Mouse (Mus musculus) midbrain, embryonic 15.5 days (tissue): ENCODE measurements around the gene H2-T24. TPM values are rescaled to one million over a fixed set of nuclear protein-coding genes. Genes with fewer than 3 reads are reported as not detected.
A peak's percentile ranks its signal among the peaks of the same experiment; 100 is the strongest.
"Not testable (repeated sequence)": the region's sequence is repeated elsewhere in the genome, so short reads cannot be mapped to it uniquely, and the experiment has no call there.

Experiments used
- ATAC-seq: fragments of 200-750 bp; cut with Nextera tagmentation; replicated peaks from 2 replicates; pipeline ENCODE4 v1.8.0; 2017; ENCODE audit warnings: moderate TSS enrichment
- H3K27ac ChIP-seq: fragments of 300-500 bp; sonication (generic); 2 replicates; pipeline ENCODE4 v1.5.1; 2015; ENCODE audit warnings: mild to moderate bottlenecking, inconsistent platforms
- H3K27me3 ChIP-seq: fragments of 300-500 bp; sonication (generic); replicated peaks from 2 replicates; pipeline ENCODE4 v1.6.1; 2015; ENCODE audit warnings: inconsistent platforms
- H3K36me3 ChIP-seq: fragments of 300-500 bp; sonication (generic); replicated peaks from 2 replicates; pipeline ENCODE4 v1.6.1; 2015; ENCODE audit warnings: inconsistent platforms
- H3K4me1 ChIP-seq: fragments of 300-500 bp; sonication (generic); 2 replicates; pipeline ENCODE4 v1.6.1; 2015; ENCODE audit warnings: inconsistent platforms
- H3K4me2 ChIP-seq: fragments of 300-500 bp; sonication (generic); 2 replicates; pipeline ENCODE4 v1.6.1; 2015; ENCODE audit warnings: inconsistent platforms, mild to moderate bottlenecking, moderate library complexity
- H3K4me3 ChIP-seq: fragments of 300-500 bp; sonication (generic); 2 replicates; pipeline ENCODE4 v1.5.1; 2015; ENCODE audit warnings: mild to moderate bottlenecking, inconsistent platforms
- H3K9ac ChIP-seq: fragments of 300-500 bp; sonication (generic); 2 replicates; pipeline ENCODE4 v1.6.1; 2015; ENCODE audit warnings: mild to moderate bottlenecking, inconsistent platforms
- H3K9me3 ChIP-seq: fragments of 300-500 bp; sonication (generic); 2 replicates; pipeline ENCODE4 v1.6.1; 2016; ENCODE audit warnings: inconsistent platforms
- WGBS: fragments of 180-500 bp; shearing (Covaris S2); methylation state at CpG from one replicate; pipeline ENCODE4 v1.1.7; 2015; ENCODE audit warnings: mixed read lengths; 5-methylcytosine and 5-hydroxymethylcytosine counted together
- polyA plus RNA-seq: library from polyadenylated mRNA; unstranded; fragments of >200 nt; fragmentation: Nextera tagmentation; extraction: Ambion mirVana; gene quantifications from 2 replicates; pipeline ENCODE4 v1.2.1, GENCODE M21; 2015

The H2-T24 gene
- 8.4 and 10.0 TPM in 2 replicates for polyA plus RNA-seq

DNA sequence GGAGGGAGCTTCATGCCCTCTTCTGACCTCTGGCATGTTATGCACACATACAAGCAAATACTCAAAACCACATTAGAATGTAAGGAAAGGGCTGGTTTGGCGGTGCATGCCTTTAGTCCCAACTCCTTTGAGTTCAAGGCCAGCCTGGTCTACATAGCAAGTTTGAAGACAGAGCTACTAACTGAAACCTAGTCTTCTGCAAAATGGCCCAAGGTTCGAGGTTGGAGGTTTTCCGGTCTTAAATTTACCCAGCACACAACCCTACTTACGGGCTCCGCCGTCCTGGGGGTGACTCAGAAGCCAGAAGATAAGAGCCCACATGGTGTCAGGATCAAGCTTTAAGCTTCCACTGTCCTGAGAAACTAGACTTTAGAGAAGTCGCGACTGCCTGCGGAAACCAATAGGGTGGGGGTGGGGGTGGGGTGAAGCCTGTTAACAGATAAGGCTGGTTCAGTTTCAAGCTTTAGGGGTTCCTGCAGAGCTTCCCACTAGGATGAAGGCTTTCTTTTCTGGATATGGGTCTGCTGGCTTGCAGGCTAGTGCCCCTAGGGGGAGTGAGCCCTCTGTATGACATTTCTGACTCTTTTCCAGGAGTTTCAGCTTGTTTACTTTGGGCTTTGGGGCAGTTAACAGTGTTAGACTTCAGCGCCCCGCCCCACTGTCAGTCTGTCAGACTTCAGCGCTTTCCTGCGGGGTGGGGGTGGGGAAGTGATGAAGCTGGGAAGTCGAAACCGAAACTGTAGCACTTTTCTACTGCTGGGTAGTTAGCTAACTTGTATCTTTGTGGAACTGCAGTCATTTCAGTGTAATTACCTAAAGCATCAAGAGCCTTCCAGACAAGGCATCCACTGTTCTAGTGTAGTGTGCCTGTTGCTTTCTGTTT, at the start of gene H2-T24:
Gene H2-T24 (minus strand): TSS at position 370 of the 883 bp plus-strand sequence.
- H3K9ac ChIP-seq: no peak within 1 kb of the TSS
- H3K27me3 ChIP-seq: no peaks in the 10 kb centered on the region
- no peak within 1 kb of the TSS for H3K4me3 ChIP-seq
- H3K4me2 ChIP-seq: no peak within 1 kb of the TSS; the same call in 1 of the 2 replicates
- H3K9me3 ChIP-seq: no peaks in the 10 kb centered on the region
- WGBS: 39% methylated on average over 15 of the region's 15 CpGs
- H3K36me3 ChIP-seq: 0 out of 2 replicates have a peak, but pooled peaks cover 5% of the 10 kb centered on the region
- no peak within 1 kb of the TSS for H3K27ac ChIP-seq
- no peak for ATAC-seq
- H3K4me1 ChIP-seq: no peaks in the 10 kb centered on the region

GRCm38 (mm10) chr17:36060829-36061228, 40.5 kb upstream of the H2-T24 start:
- WGBS: 34% methylated on average over 2 of the region's 2 CpGs

GRCm38 (mm10) chr17:36058362-36058761, 38.0 kb upstream of the H2-T24 start, which contains the start of gene Gm11127:
TSS of gene Gm11127 (minus strand) at chr17:36058371.
- H3K27ac ChIP-seq: not testable (repeated sequence)

More at GRCm38 (mm10) chr17:36060829-36061228, 40.5 kb upstream of the H2-T24 start:
- no peak overlapping the region for H3K4me2 ChIP-seq
- no peak overlapping the region for H3K4me3 ChIP-seq
- no peaks in the 10 kb centered on the region for H3K36me3 ChIP-seq
- H3K9me3 ChIP-seq: no peaks in the 10 kb centered on the region
- no peaks in the 10 kb centered on the region for H3K4me1 ChIP-seq
- H3K9ac ChIP-seq: no peak overlapping the region
- no peaks in the 10 kb centered on the region for H3K27me3 ChIP-seq
- no peak overlapping the region for H3K27ac ChIP-seq
- no peak for ATAC-seq

DNA sequence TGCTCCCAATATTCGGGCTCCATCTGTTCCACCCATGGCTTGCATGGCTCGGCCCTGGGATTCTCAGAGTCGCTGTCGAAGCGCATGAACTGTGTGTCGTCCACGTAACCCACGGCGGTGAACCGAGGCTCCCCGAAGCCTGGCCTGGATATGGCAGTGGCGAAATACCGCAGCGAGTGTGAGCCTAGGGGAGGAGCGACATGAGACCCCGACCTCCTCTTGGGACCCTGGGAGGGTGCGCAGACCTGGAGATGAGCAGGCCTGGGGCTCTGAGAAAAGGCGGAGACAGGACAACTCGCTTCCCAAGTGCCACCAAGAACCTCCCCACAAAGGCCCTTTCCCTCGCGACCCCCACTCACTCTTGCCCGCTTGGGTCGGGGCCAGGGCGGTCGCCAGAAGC, 37.6 kb upstream of the H2-T24 start:
- not testable (repeated sequence) for H3K4me1 ChIP-seq, H3K9me3 ChIP-seq, H3K27me3 ChIP-seq, H3K36me3 ChIP-seq, H3K9ac ChIP-seq, H3K27ac ChIP-seq, H3K4me3 ChIP-seq, ATAC-seq, H3K4me2 ChIP-seq
- 91% methylated on average over 25 of the region's 25 CpGs for WGBS

More at GRCm38 (mm10) chr17:36058362-36058761, 38.0 kb upstream of the H2-T24 start, which contains the start of gene Gm11127:
- ATAC-seq, H3K4me1 ChIP-seq, H3K4me3 ChIP-seq, H3K9me3 ChIP-seq, H3K36me3 ChIP-seq, H3K4me2 ChIP-seq, H3K27me3 ChIP-seq, H3K9ac ChIP-seq: not testable (repeated sequence)
- WGBS: 71% methylated on average over 1 of the region's 1 CpGs

DNA sequence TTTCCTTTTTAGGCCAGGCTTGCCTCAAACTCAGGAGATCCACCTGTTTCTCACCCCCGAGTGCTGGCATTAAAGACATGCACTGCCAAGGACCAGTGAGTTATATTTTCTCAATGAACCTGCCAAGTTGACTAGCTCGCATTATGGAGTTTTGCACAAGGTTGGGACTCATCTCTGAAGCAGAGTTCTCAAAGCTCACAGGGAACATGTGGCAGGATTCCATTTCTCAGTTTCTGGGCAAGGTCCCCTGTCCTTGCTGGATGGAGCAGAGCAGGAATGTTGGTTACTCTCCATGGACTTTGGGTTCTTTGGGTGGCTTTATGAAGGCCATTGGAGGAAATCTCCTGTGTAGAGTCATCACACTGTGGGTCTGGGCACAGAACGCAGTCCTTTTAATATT, 22.9 kb upstream of the H2-T24 start:
- no peaks in the 10 kb centered on the region for H3K36me3 ChIP-seq
- no peak overlapping the region for H3K9ac ChIP-seq
- no peaks in the 10 kb centered on the region for H3K9me3 ChIP-seq
- H3K4me3 ChIP-seq: no peak overlapping the region
- ATAC-seq: no peak
- 91% methylated on average over 3 of the region's 3 CpGs for WGBS
- H3K27ac ChIP-seq: no peak overlapping the region
- H3K4me1 ChIP-seq: peaks cover 5% of the 10 kb centered on the region
- H3K27me3 ChIP-seq: peaks cover 4% of the 10 kb centered on the region; the same call in 1 of the 2 replicates
- peak overlapping the region; percentile 61 for H3K4me2 ChIP-seq

- not testable (repeated sequence) for H3K4me1 ChIP-seq, H3K9me3 ChIP-seq, H3K27ac ChIP-seq, H3K36me3 ChIP-seq, H3K27me3 ChIP-seq
- ATAC-seq: peak; percentile 95
- Histone ChIP-seq H3K4me3 (peak within 1 kb of the TSS; percentile 38), H3K4me2 (peak within 1 kb of the TSS; percentile 61), H3K9ac (peak within 1 kb of the TSS; percentile 37; the same call in 1 of the 2 replicates)
- under 1% methylated on average over 12 of the region's 12 CpGs for WGBS
Observed at GRCm38 (mm10) chr17:36042610-36043169, 22.3 kb upstream of the H2-T24 start, which contains the start of the genes H2-T22 and Gm6034. TSS of gene H2-T22 (minus strand) at chr17:36042747. TSS of gene Gm6034 (plus strand) at chr17:36042961.

GRCm38 (mm10) chr17:36042055-36042454, 21.7 kb upstream of the H2-T24 start:
- 2% methylated on average over 16 of the region's 19 CpGs for WGBS
- Histone ChIP-seq H3K4me2 (peak overlapping the region; percentile 61), H3K9ac (peak overlapping the region; percentile 37; the same call in 1 of the 2 replicates), H3K4me3 (peak overlapping the region; percentile 38)
- peak; percentile 72 for ATAC-seq
- H3K4me1 ChIP-seq, H3K27ac ChIP-seq, H3K9me3 ChIP-seq, H3K27me3 ChIP-seq, H3K36me3 ChIP-seq: not testable (repeated sequence)

DNA sequence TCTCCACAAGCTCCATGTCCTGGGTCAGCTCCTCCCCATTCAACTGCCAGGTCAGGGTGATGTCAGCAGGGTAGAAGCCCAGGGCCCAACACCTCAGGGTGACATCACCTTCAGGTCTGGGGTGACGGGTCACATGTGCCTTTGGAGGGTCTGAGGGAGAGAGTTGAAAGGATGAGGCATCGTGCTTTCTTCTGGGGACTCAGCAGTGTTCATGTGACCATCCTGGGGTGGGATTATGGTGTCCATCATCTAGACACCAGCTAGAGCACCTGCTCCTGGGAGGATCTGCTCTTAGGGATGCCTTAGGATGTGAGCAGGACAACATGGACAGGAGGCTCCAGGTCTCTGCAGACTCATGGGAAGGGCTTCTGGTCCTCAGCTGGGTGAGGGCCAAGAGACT, 20.2 kb upstream of the H2-T24 start:
- H3K9ac ChIP-seq, H3K36me3 ChIP-seq, H3K4me1 ChIP-seq, H3K4me3 ChIP-seq, H3K9me3 ChIP-seq, H3K4me2 ChIP-seq, H3K27ac ChIP-seq, ATAC-seq, H3K27me3 ChIP-seq: not testable (repeated sequence)
- whole genome bisulfite sequencing: 89% methylated on average over 2 of the region's 2 CpGs

GRCm38 (mm10) chr17:36036126-36036525, 15.8 kb upstream of the H2-T24 start:
- not testable (repeated sequence) for H3K4me2 ChIP-seq, H3K36me3 ChIP-seq, H3K9ac ChIP-seq, H3K27ac ChIP-seq, ATAC-seq, H3K9me3 ChIP-seq, H3K4me3 ChIP-seq, H3K27me3 ChIP-seq
- H3K4me1 ChIP-seq: peaks cover 12% of the 10 kb centered on the region
- 88% methylated on average over 13 of the region's 13 CpGs for WGBS

DNA sequence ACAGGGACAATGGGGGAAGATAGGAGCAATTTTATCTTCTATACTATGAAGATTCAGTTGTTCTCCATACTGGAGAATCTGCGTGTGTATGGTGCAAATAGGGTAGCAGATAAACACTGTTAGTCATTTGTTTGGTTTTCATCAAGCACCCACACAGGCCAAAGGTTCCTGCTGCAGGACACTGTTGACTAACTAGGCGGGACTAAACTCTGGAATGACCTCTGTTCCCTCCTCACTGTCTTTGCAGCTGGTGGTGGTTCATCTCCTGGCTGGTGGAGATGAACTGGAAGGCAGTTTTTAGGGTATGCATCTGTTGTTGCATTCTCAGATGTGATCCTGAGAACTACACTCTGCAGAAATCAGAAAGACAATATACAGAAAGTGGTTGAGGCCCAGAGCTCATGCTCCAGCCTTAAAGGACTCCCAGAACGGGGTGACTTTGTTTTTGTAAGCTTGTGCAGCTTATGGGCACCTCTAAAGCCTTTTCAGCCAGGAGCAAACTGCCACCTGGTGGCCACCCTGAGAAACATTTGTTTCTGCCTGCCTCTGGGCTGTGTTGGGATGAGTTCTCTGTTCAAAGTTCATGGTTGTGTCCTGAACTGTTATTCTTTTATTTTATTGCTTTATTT, 14.8 kb upstream of the H2-T24 start:
- not testable (repeated sequence) for H3K27ac ChIP-seq, H3K4me2 ChIP-seq, ATAC-seq, H3K27me3 ChIP-seq, H3K36me3 ChIP-seq, H3K9ac ChIP-seq, H3K4me3 ChIP-seq, H3K9me3 ChIP-seq
- H3K4me1 ChIP-seq: peaks cover 12% of the 10 kb centered on the region
- 33% methylated on average over 3 of the region's 3 CpGs for WGBS

- peaks cover 12% of the 10 kb centered on the region for H3K4me1 ChIP-seq
- 63% methylated on average over 3 of the region's 3 CpGs for WGBS
- H3K4me3 ChIP-seq, H3K4me2 ChIP-seq, ATAC-seq, H3K27ac ChIP-seq, H3K9me3 ChIP-seq, H3K27me3 ChIP-seq, H3K36me3 ChIP-seq, H3K9ac ChIP-seq: not testable (repeated sequence)
Observed at GRCm38 (mm10) chr17:36034524-36034923, 14.2 kb upstream of the H2-T24 start.

DNA sequence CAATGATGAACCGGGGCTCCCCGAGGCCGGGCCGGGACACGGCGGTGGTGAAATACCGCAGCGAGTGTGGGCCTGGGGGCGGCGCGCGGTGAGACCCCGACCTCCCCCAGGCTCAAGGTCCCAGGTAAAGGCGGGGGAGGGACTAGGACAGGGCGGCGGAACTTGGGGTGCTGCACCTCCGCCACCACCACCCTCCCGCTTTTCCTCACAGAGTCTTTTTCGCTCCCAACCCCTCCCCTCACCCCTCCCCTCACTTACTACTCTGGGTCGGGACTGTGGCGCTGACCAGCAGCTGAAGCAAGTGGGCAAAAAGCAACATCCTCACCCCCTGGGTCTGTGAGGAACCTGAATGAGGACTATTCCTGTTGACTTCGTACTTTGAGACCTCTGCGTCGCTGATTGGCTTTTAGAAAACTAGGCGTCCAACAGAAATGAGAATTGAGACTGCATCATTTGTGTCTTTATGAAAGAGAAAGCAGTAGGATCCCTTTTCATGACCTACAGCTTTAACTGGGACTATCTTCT, 12.1 kb upstream of the H2-T24 start, which contains the start of gene H2-T23:
Gene H2-T23 (minus strand): TSS at position 505 of the 525 bp plus-strand sequence.
- not testable (repeated sequence) for H3K27ac ChIP-seq, H3K36me3 ChIP-seq, H3K27me3 ChIP-seq, H3K9me3 ChIP-seq
- Histone ChIP-seq H3K4me1 (peaks cover 12% of the 10 kb centered on the region), H3K4me3 (peak within 1 kb of the TSS; percentile 43), H3K4me2 (peak within 1 kb of the TSS; percentile 86), H3K9ac (peak within 1 kb of the TSS; percentile 49)
- 2% methylated on average over 24 of the region's 25 CpGs for WGBS
- ATAC-seq: peak; percentile 31
